8 mouse cellular contexts compared by ENCODE assay signal in the genomic region with DNA sequence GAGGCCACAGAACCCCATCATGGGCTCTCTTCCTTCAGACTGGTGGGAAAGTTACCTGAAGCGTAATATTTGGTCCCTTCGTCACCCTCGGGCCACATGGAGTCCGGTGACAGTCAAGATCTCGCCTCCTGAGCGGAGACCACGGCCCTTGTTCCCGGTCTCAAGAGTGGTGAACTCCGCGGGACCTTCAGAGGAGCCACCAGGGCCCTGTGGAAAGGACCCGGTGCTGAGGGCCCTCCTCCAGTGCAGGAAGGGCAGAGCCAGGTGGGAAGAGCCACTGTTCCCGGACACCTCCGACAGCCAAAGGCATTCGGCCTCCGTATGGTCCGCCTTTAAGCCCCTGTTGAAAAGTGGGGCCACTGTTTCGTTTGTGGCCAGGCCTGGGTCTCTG. TPM values are rescaled to one million over a fixed set of nuclear protein-coding genes. Genes with fewer than 3 reads are reported as not detected.
A peak's percentile ranks its signal among the peaks of the same experiment; 100 is the strongest.
DNase-seq lines count a peak whose midpoint lies in the region; ATAC-seq and TF ChIP-seq lines count a peak whose summit lies in the region.
"Had no signal": no experiment of that assay in that cellular context is flagged by ENCODE, and none has a peak within 500 bp of the region (broad histone marks: within the 10 kb centered on the region; RNA-seq: fewer than 3 reads in every experiment).

No protein-coding gene starts in this region.

- no peak for TF ChIP-seq CTCF in layer of hippocampus, adult 2 months (conservative IDR thresholded peaks at IDR 0.05)
- TF ChIP-seq CTCF in embryonic fibroblast, embryonic 13.5 days (IDR thresholded peaks at IDR 0.05; ENCODE audit: borderline replicate concordance, insufficient read depth, low read length), result no peak
- TF ChIP-seq CTCF in intestine, postnatal 0 days (IDR thresholded peaks at IDR 0.05; ENCODE audit: low read depth), result no peak

- H3K27ac ChIP-seq in layer of hippocampus, adult 2 months, result no peak overlapping the region
- no peak overlapping the region for H3K27ac ChIP-seq in embryonic fibroblast, embryonic 13.5 days (ENCODE audit: insufficient read depth, low read length)
- H3K27ac ChIP-seq in intestine, postnatal 0 days (ENCODE audit: low read depth, low read length), result no peak overlapping the region
- H3K27ac ChIP-seq in neural tube, embryonic 14.5 days (ENCODE audit: low read depth, low read length), result no peak overlapping the region

- peak overlapping the region; percentile 68 for H3K4me3 ChIP-seq in layer of hippocampus, adult 2 months
- peak overlapping the region; percentile 10 for H3K4me3 ChIP-seq in embryonic fibroblast, embryonic 13.5 days (ENCODE audit: insufficient read depth, low read length)
- peak overlapping the region; percentile 43 for H3K4me3 ChIP-seq in intestine, postnatal 0 days (ENCODE audit: low read depth, low read length)
- H3K4me3 ChIP-seq in neural tube, embryonic 14.5 days (ENCODE audit: low read depth, low read length), result peak overlapping the region; percentile 50

- H3K4me1 ChIP-seq in embryonic fibroblast, embryonic 13.5 days (ENCODE audit: control insufficient read depth, insufficient read depth, low read length), result no peaks in the 10 kb centered on the region
- H3K4me1 ChIP-seq in intestine, postnatal 0 days (replicated peaks; ENCODE audit: control insufficient read depth, insufficient read depth, low read length), result no peaks in the 10 kb centered on the region
- H3K4me1 ChIP-seq in neural tube, embryonic 14.5 days (ENCODE audit: control insufficient read depth, insufficient read depth, low read length), result peaks cover 3% of the 10 kb centered on the region; the same call in 1 of the 2 replicates

- no peak for ATAC-seq in intestine, postnatal 0 days
- ATAC-seq in neural tube, embryonic 14.5 days (ENCODE audit: low read depth), result no peak

- no peak for DNase-seq in layer of hippocampus, adult 2 months (ENCODE audit: low spot score in 2 of 2)
- no peak for DNase-seq in layer of hippocampus, postnatal 14 days (ENCODE audit: low spot score in 2 of 2)
- no peak for DNase-seq in right cerebral cortex, adult 2 months (ENCODE audit: low spot score in 2 of 2)
- no peak for DNase-seq in thymus, postnatal 36 days

- WGBS in intestine, postnatal 0 days, result 14% methylated on average over 17 of the region's 17 CpGs
- WGBS in neural tube, embryonic 14.5 days, result 5% methylated on average over 17 of the region's 17 CpGs

- no peaks in the 10 kb centered on the region for H3K9me3 ChIP-seq in intestine, postnatal 0 days (ENCODE audit: control insufficient read depth)
- H3K9me3 ChIP-seq in neural tube, embryonic 14.5 days (ENCODE audit: control insufficient read depth, low read length), result no peaks in the 10 kb centered on the region

- peak overlapping the region; percentile 79 for H3K4me2 ChIP-seq in intestine, postnatal 0 days (replicated peaks; ENCODE audit: low read depth)
- H3K4me2 ChIP-seq in neural tube, embryonic 14.5 days (ENCODE audit: low read depth, low read length), result peak overlapping the region; percentile 95

- no peaks in the 10 kb centered on the region for H3K36me3 ChIP-seq in intestine, postnatal 0 days (ENCODE audit: control insufficient read depth, insufficient read depth)
- H3K36me3 ChIP-seq in neural tube, embryonic 14.5 days (ENCODE audit: control insufficient read depth, insufficient read depth, low read length), result no peaks in the 10 kb centered on the region

- TF ChIP-seq POLR2A in embryonic fibroblast, embryonic 13.5 days (IDR thresholded peaks at IDR 0.05; ENCODE audit: low read depth, low read length), result no peak

- peaks cover 38% of the 10 kb centered on the region for H3K27me3 ChIP-seq in intestine, postnatal 0 days (replicated peaks; ENCODE audit: control insufficient read depth, insufficient read depth, low read length)
- H3K27me3 ChIP-seq in neural tube, embryonic 14.5 days (ENCODE audit: control insufficient read depth, insufficient read depth, low read length), result peaks cover 35% of the 10 kb centered on the region

- H3K9ac ChIP-seq in intestine, postnatal 0 days (ENCODE audit: low read depth, low read length), result peak overlapping the region; percentile 40; the same call in 1 of the 2 replicates
- peak overlapping the region; percentile 60 for H3K9ac ChIP-seq in neural tube, embryonic 14.5 days (replicated peaks; ENCODE audit: low read depth, low read length)

RNA-seq across cellular contexts. Expression of a gene that starts 0.8 kb away (rescaled TPM):
- total RNA-seq in layer of hippocampus, adult 2 months (2021), result under 1 TPM in 1 of 2 experiments, not detected in 1; 0.18 TPM
- under 1 TPM in 1 of 2 experiments, not detected in 1; 0.19 TPM for total RNA-seq in layer of hippocampus, postnatal 14 days (2021)
- 0.23 and 0.32 TPM in 2 replicates for polyA plus RNA-seq in embryonic fibroblast, embryonic 13.5 days (2011; ENCODE audit: insufficient read length, low read depth, missing spikeins)
- polyA plus RNA-seq in intestine, postnatal 0 days (2015; fragmentation: Nextera tagmentation; extraction: Ambion mirVana), result not detected in 2 replicates
- polyA plus RNA-seq in neural tube, embryonic 14.5 days (2014; fragmentation: Nextera tagmentation; extraction: Ambion mirVana), result not detected in 2 replicates
- total RNA-seq: hematopoietic stem cell, adult 5-6 weeks had no signal

RNA-seq across cellular contexts. Expression of a gene that starts 27.7 kb away (rescaled TPM):
- total RNA-seq in layer of hippocampus, adult 2 months (2021), result under 1 TPM; 0.32 to 0.51 TPM
- under 1 TPM in 1 of 2 experiments, not detected in 1; 0.46 TPM for total RNA-seq in layer of hippocampus, postnatal 14 days (2021)
- polyA plus RNA-seq in embryonic fibroblast, embryonic 13.5 days (2011; ENCODE audit: insufficient read length, low read depth, missing spikeins), result 0.37 and 0.98 TPM in 2 replicates
- polyA plus RNA-seq in intestine, postnatal 0 days (2015; fragmentation: Nextera tagmentation; extraction: Ambion mirVana), result 4.0 and 4.1 TPM in 2 replicates
- not detected in 2 replicates for polyA plus RNA-seq in neural tube, embryonic 14.5 days (2014; fragmentation: Nextera tagmentation; extraction: Ambion mirVana)

RNA-seq across cellular contexts. Expression of a gene that starts 36.9 kb away (rescaled TPM):
- total RNA-seq in layer of hippocampus, adult 2 months (2021), result 1 to 10 TPM; 3.5 to 4.6 TPM
- 1 to 10 TPM; 3.4 to 3.8 TPM for total RNA-seq in layer of hippocampus, postnatal 14 days (2021)
- 2.9 and 5.0 TPM in 2 replicates for polyA plus RNA-seq in embryonic fibroblast, embryonic 13.5 days (2011; ENCODE audit: insufficient read length, low read depth, missing spikeins)
- 1.2 TPM in 2 replicates for polyA plus RNA-seq in intestine, postnatal 0 days (2015; fragmentation: Nextera tagmentation; extraction: Ambion mirVana)
- 16.4 and 17.1 TPM in 2 replicates for polyA plus RNA-seq in neural tube, embryonic 14.5 days (2014; fragmentation: Nextera tagmentation; extraction: Ambion mirVana)

RNA-seq across cellular contexts. Expression of a gene that starts 53.6 kb away (rescaled TPM):
- total RNA-seq in layer of hippocampus, adult 2 months (2021), result 10 to 100 TPM; 12.5 to 17.0 TPM
- total RNA-seq in layer of hippocampus, postnatal 14 days (2021), result 10 to 100 TPM; 60.0 to 62.5 TPM
- polyA plus RNA-seq in embryonic fibroblast, embryonic 13.5 days (2011; ENCODE audit: insufficient read length, low read depth, missing spikeins), result 1.3 TPM in 1 of 2 replicates, not detected in the other
- 3.4 and 5.3 TPM in 2 replicates for polyA plus RNA-seq in intestine, postnatal 0 days (2015; fragmentation: Nextera tagmentation; extraction: Ambion mirVana)
- polyA plus RNA-seq in neural tube, embryonic 14.5 days (2014; fragmentation: Nextera tagmentation; extraction: Ambion mirVana), result not detected in 2 replicates

RNA-seq across cellular contexts. Expression of a gene that starts 53.9 kb away (rescaled TPM):
- total RNA-seq in layer of hippocampus, adult 2 months (2021), result 10 to 100 TPM; 23.5 to 24.4 TPM
- total RNA-seq in layer of hippocampus, postnatal 14 days (2021), result 10 to 100 TPM; 22.2 to 42.1 TPM
- 16.3 and 22.3 TPM in 2 replicates for polyA plus RNA-seq in embryonic fibroblast, embryonic 13.5 days (2011; ENCODE audit: insufficient read length, low read depth, missing spikeins)
- polyA plus RNA-seq in intestine, postnatal 0 days (2015; fragmentation: Nextera tagmentation; extraction: Ambion mirVana), result 0.90 and 1.8 TPM in 2 replicates
- polyA plus RNA-seq in neural tube, embryonic 14.5 days (2014; fragmentation: Nextera tagmentation; extraction: Ambion mirVana), result 0.98 TPM in 1 of 2 replicates, not detected in the other

Comparison
In these comparisons a context has a peak if more than half of its experiments do, and no peak if none do; other contexts are left out.
1. H3K4me3 ChIP-seq: peak in every context shown above with its lines; median percentile 68 in layer of hippocampus, adult 2 months; 50 in neural tube, embryonic 14.5 days; 43 in intestine, postnatal 0 days; 10 in embryonic fibroblast, embryonic 13.5 days.